Mouse (Mus musculus) ES-E14 (cell line): ENCODE data around the gene Eef2kmt.

Experiments
- CHD2 ChIP-seq: IDR thresholded peaks from 2 replicates; pipeline ENCODE4 v1.6.1; 2014; ENCODE audit warnings: mild to moderate bottlenecking, low read depth, low read length, inconsistent platforms
- MAFK ChIP-seq: IDR thresholded peaks from 2 replicates; pipeline ENCODE4 v1.6.1; 2014; ENCODE audit warnings: mild to moderate bottlenecking, low read depth, low read length, inconsistent platforms; ENCODE audit not compliant: insufficient read depth
- ZC3H11A ChIP-seq: IDR thresholded peaks from 2 replicates; pipeline ENCODE4 v1.6.1; 2012; ENCODE audit warnings: low read depth, mild to moderate bottlenecking, inconsistent platforms, low read length, borderline replicate concordance
- ZNF384 ChIP-seq: IDR thresholded peaks from 2 replicates; pipeline ENCODE4 v1.6.1; 2012; ENCODE audit warnings: low read depth, low read length, inconsistent platforms

- TF ChIP-seq ZC3H11A (no peak), MAFK (no peak), ZNF384 (no peak), CHD2 (no peak)
These were observed 23.9 kb upstream of the Eef2kmt start for GRCm38 (mm10) chr16:5279571-5280222.
